Comparison of ENCODE assay signal across 8 mouse cellular contexts in genomic region chr9:20642101-20642895, GRCm38 (mm10). TPM values are rescaled to one million over a fixed set of nuclear protein-coding genes. Genes with fewer than 3 reads are reported as not detected.
A peak's percentile ranks its signal among the peaks of the same experiment; 100 is the strongest.
DNase-seq lines count a peak whose midpoint lies in the region; ATAC-seq lines count a peak whose summit lies in the region.

Gene Ubl5 (plus strand): TSS chr9:20642878.

- under 1% methylated on average over 51 of the region's 51 CpGs for WGBS in limb, embryonic 12.5 days
- 1% methylated on average over 47 of the region's 51 CpGs for WGBS in midbrain, embryonic 13.5 days
- WGBS in stomach, embryonic 15.5 days = under 1% methylated on average over 51 of the region's 51 CpGs

- ATAC-seq in limb, embryonic 12.5 days (ENCODE audit: insufficient number of reproducible peaks, insufficient read depth, low FRiP score, low TSS enrichment, low read depth) = peak; percentile 94
- ATAC-seq in midbrain, embryonic 13.5 days = peak; percentile 91
- peak; percentile 89 for ATAC-seq in stomach, embryonic 15.5 days (ENCODE audit: insufficient read depth, low FRiP score, low read depth)

- H3K9ac ChIP-seq in limb, embryonic 12.5 days (replicated peaks) = peak within 1 kb of the TSS; percentile 88
- H3K9ac ChIP-seq in midbrain, embryonic 13.5 days (replicated peaks) = peak within 1 kb of the TSS; percentile 85
- peak within 1 kb of the TSS; percentile 88 for H3K9ac ChIP-seq in stomach, embryonic 15.5 days

- H3K27ac ChIP-seq in limb, embryonic 12.5 days = peak within 1 kb of the TSS; percentile 91
- peak within 1 kb of the TSS; percentile 94 for H3K27ac ChIP-seq in midbrain, embryonic 13.5 days
- peak within 1 kb of the TSS; percentile 97 for H3K27ac ChIP-seq in stomach, embryonic 15.5 days

- peaks cover 35% of the 10 kb centered on the region for H3K36me3 ChIP-seq in limb, embryonic 12.5 days
- H3K36me3 ChIP-seq in midbrain, embryonic 13.5 days = peaks cover 32% of the 10 kb centered on the region
- H3K36me3 ChIP-seq in stomach, embryonic 15.5 days = peaks cover 9% of the 10 kb centered on the region; the same call in 1 of the 2 replicates

- no peaks in the 10 kb centered on the region for H3K9me3 ChIP-seq in limb, embryonic 12.5 days
- no peaks in the 10 kb centered on the region for H3K9me3 ChIP-seq in midbrain, embryonic 13.5 days
- H3K9me3 ChIP-seq in stomach, embryonic 15.5 days = no peaks in the 10 kb centered on the region

- DNase-seq in right cerebral cortex, postnatal 10 days (ENCODE audit: low spot score in 2 of 2) = peak; percentile 93 to 94
- no peak for DNase-seq in right cerebral cortex, postnatal 25 days
- peak; percentile 78 to 87 for DNase-seq in cerebellum, postnatal 4 days (ENCODE audit: low spot score in 2 of 2)
- peak; percentile 78 for DNase-seq in gastrocnemius, postnatal 25 days
- peak; percentile 88 for DNase-seq in induced T-regulatory cell, adult 2 months (ENCODE audit: low read depth)

- H3K4me1 ChIP-seq in limb, embryonic 12.5 days (replicated peaks) = peaks cover 26% of the 10 kb centered on the region
- peaks cover 47% of the 10 kb centered on the region for H3K4me1 ChIP-seq in midbrain, embryonic 13.5 days (replicated peaks)
- peaks cover 18% of the 10 kb centered on the region for H3K4me1 ChIP-seq in stomach, embryonic 15.5 days

- peak within 1 kb of the TSS; percentile 83 for H3K4me3 ChIP-seq in limb, embryonic 12.5 days (replicated peaks)
- peak within 1 kb of the TSS; percentile 82 for H3K4me3 ChIP-seq in midbrain, embryonic 13.5 days (replicated peaks)
- peak within 1 kb of the TSS; percentile 89 for H3K4me3 ChIP-seq in stomach, embryonic 15.5 days (replicated peaks)

- peak within 1 kb of the TSS; percentile 95 for H3K4me2 ChIP-seq in limb, embryonic 12.5 days
- peak within 1 kb of the TSS; percentile 96 for H3K4me2 ChIP-seq in midbrain, embryonic 13.5 days (replicated peaks)
- H3K4me2 ChIP-seq in stomach, embryonic 15.5 days = peak within 1 kb of the TSS; percentile 97

- no peaks in the 10 kb centered on the region for H3K27me3 ChIP-seq in limb, embryonic 12.5 days
- no peaks in the 10 kb centered on the region for H3K27me3 ChIP-seq in midbrain, embryonic 13.5 days
- H3K27me3 ChIP-seq in stomach, embryonic 15.5 days (replicated peaks) = no peaks in the 10 kb centered on the region

RNA-seq across cellular contexts. Expression of gene Ubl5, which starts in this region (rescaled TPM):
- 100 to 1,000 TPM; 168 to 183 TPM for total RNA-seq in gastrocnemius, postnatal 25 days (2021)
- polyA plus RNA-seq in limb, embryonic 12.5 days (2016; fragmentation: Nextera tagmentation; extraction: Ambion mirVana) = 395 and 428 TPM in 2 replicates
- 541 and 558 TPM in 2 replicates for polyA plus RNA-seq in midbrain, embryonic 13.5 days (2015; fragmentation: Nextera tagmentation; extraction: Ambion mirVana)
- 348 and 376 TPM in 2 replicates for polyA plus RNA-seq in stomach, embryonic 15.5 days (2015; fragmentation: Nextera tagmentation; extraction: Ambion mirVana)
